Mouse (Mus musculus) T-helper 1 cell (primary cell): ENCODE measurements at regions not wholly inside any gene's neighbourhood (a gene's known extent, or its start where the extent isn't known, plus 50 kb on each side); places are given as distances from the start of the nearest gene placed in this dataset.

Experiments
- in situ Hi-C: fragments of 300-600 bp; cut with MboI, MseI; formaldehyde crosslinking; loops from one replicate; pipeline ENCODE4 v1.15.1; 2025; ENCODE audit warnings: high pct_unique_total_duplicates

DNA sequence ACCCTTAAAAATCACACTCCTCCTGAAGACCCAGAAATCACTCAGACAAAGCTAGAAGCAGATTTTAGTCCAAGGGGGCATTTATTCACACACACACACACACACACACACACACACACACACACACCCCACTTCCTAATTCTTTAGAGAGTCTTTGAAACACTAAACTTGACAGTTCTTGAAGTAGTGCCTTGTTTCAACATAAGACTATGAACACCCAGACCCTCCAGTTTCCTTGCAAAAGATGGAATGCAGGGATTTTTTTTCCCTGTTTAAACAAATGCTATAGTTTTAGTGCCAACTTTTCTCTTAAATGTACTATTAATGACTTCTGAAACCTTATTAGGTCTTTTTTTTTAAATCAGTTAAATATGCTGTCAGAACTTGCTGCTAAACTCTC, 279.2 kb upstream of the Fat1 start:
- in situ Hi-C loops = no loop called here

DNA sequence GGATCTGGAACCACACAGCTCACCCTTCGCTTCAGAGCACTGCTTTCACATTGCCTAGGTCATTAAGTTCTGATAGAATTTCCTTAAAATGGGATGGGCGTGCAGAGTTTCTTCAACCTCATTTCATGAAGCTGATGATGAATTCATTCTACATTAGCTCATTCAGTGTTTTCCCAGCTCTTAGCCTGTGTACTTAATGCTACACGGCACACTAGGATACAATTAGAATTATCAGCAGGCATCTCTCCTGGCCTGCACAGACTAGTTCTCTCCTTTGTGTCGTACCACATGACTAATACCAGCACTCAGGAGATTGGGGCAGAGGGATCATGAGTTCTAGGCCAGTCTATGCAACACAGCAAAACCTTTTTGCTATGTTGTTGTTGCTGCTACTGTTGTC, 278.8 kb upstream of the Fat1 start:
- in situ Hi-C loops = no loop called here

DNA sequence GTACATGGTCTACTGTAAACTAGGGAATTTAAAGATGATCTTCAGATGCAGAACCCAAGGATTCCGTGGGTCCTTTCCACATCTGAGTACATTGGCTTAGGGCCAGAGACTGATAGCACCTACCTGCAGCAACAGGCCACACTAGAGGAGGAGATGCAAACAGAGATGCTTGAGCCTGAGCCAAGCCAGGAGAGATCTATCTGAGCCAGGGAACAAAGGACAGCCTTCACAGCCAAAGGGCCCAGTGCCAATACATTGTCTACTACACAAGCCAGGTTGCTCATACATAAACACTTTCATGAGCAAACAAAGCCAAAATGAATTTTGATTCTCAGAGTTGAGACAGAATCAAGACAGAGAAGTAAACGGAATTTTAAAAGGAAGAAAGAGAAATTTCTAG, 273.6 kb upstream of the Fat1 start:
- in situ Hi-C loops = no loop called here

DNA sequence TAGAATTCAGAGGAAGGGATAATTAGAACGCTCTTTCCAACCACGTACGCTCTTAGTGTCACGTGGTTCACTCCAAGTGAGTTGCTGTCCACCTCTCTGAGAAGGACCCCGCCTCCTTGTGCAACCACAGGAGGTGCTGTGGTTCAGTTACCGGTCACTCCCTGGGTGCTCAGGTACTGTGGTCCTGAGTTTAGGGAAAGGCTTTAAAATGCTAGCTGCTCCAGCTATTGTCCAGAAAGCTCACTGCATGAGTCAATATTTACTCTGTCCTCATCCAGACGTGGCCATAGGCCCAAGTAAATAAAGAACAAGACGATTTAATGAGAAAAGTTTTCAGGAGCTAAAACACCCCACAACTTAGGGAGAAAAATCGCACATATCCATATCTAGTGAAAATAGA, 248.1 kb upstream of the Fat1 start:
- in situ Hi-C loops = no loop called here

GRCm38 (mm10) chr8:44689837-44690592, 245.2 kb upstream of the Fat1 start:
- in situ Hi-C loops = no loop called here

DNA sequence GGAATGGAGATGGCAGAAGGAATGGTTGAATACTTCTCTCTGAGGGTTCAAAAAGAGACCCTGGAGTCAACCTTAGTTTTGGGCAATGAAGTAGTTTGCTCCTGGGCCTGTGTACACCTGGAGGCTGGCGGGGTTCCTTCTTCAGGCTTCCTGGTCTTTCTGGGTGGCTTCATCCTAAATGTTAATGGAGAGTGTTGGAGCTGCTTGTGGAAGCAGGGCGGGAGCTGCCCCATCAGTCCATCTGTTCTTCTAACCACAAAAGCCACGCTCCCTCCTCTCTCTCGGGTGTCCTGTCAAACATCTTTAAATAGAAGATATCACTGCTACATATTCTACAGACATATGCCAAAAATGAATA, 244.7 kb upstream of the Fat1 start:
- in situ Hi-C loops = no loop called here

DNA sequence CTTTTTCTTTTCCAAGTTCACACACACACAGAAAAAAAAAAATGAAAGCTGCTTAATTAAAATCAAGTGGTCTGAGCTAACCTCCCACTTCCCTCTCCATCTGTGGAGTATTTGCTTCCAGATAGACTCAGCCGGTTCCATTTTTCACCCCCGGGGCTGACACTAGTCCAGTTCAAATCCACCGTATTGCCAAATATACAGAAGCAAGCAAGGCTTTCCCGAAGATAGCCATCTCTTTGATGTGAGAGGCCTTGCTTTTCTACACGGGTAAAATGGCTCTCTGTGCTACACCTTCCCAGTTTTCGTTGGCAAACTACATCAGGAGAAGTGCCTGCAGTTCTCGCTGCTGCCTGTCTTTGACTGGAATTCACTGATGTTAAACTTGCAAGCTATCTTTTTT, 244.1 kb upstream of the Fat1 start:
- in situ Hi-C loops = no loop called here

DNA sequence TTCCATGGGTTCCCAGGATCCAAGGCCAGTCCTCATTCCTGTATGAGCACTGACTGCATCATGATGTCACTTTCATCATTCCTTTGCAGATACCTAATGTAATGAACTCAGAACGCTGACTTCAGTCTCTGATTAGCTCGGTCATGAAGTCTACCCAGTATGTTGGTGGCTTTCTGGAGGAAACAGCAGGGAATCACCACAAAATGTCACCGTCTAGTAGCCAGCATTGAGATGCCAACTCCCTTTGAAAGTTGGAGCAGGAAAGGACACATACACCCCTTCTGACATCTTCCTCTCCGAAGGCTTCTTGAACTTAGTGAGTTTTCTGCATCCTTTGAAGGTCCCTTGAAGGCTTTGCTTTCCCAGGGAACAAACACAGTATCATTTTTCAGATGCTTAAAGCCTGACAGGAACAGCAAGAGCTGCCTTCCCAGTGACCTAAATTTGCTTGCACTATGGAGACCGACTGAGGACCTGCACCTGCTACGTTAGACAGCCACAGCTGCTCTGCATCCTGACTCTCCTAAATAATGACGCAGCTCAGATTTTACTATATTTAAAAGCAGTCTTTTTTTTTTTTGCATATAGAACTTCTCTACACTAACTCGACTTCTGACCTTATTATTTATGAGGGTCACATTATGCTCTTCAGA, 243.1 kb upstream of the Fat1 start:
- in situ Hi-C loops = no loop called here

DNA sequence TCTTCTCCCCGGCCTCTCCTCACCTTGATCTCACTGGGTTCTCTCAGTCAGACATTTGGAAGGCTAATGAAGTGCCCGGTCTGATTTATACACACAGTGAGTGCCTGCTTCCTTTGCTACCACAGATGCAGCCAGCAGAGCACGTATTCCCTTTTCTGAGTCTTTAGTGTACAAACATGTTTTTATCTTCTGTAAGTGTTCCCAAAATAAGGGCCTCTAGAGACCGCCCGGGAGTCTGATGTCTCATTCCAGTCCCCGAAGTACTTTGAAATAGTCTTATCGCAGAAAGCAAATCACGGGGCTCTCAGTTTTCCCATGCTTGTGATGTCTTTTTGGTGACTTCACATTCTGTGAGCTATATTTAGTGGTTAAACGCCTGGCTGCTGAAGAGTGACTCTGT, 240.4 kb upstream of the Fat1 start:
- in situ Hi-C loops = no loop called here

DNA sequence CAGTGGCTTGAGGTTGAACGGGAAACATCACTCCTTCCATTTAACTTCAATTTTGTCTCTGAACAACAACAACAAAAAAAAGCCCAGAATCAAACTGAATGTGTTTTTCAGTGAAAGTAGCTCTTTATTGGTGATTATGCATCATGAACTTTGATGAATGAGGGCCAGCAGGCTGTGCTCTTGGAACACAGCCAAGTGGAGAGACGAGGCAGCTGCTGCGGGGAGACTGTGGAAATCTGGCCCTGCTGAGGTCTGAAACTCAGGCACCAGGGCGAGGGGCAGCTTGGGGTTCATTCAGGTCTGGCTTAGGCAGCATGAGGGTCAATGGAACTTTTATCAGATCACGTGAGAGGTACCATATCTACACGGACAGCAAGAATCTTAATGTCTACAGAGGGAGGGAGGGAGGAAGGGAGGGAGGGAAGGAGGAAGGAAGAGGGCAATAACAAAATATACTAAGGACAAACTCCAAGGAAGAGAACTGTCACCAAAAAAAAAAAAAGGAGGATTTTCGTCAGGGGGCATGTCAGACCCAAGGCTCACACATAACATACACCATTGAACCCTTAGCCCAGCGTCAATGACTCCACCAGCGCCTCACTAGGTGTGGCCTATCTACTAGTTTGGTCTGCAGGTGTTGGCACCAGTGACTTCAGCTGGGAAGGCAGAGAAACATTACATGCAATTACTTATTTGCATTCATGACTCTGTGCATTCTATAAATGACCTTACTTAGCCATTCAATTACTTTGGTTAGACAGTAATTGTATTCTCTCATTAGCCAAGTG, 239.0 kb upstream of the Fat1 start:
- in situ Hi-C loops = no loop called here

- in situ Hi-C loops = no loop called here
Measured at GRCm38 (mm10) chr8:44699384-44700105, 235.7 kb upstream of the Fat1 start.

DNA sequence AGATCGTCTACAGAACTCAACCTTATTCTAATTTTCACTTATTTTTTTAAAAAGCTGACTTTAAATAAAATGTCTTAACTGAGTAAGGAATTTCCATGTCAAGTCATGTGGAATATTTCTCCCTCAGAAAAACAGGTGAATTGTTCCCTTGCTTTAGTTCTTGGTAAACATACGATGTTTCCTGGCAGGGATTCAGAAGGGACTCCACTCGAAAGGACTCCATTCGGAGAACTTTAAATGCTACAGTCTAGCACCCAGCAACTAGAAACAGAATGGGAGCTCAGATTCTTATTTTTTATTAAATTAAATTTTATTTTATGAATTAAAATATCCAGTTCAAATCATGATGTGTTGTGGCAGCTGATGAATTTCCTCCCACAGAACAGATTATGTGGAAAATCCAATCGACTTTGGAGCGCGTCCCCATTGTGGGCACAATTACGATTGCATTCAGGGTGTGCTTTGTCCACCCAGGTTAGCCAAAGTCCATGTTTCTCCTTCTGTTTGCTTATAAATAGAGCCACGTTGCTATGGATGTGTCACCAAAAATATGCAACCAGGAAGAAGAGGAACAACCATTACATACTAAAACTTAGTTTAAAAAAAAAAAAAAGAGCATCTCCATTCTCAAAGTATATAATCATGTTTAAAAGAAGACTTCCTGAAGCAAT, 230.5 kb upstream of the Fat1 start:
- in situ Hi-C loops = no loop called here

DNA sequence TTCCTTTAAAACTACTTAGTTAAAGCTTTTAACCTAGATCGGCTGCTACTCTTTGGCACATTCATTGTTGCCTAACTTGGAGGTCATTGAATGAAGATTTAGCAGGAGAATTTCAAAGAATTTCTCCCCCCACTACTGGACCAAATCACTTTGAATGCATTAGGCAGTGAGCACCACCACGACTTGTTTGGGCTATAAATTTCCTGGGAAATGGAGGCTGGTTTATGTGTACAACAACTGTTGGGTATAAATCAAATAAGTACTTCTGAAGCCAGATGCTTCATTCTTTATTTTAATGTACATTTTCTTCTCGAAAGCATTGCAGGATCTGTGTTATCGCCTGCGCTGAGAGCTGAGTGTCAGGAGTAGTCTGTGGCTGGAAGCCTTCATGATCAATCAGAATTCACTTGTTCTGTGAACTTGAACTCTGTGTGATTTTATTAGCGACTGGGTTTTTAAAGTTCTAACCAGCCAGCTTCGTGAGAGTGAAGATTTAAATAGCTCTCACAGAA, 226.5 kb upstream of the Fat1 start:
- in situ Hi-C loops = no loop called here

GRCm38 (mm10) chr8:44709171-44709940, 225.9 kb upstream of the Fat1 start:
- in situ Hi-C loops = no loop called here

DNA sequence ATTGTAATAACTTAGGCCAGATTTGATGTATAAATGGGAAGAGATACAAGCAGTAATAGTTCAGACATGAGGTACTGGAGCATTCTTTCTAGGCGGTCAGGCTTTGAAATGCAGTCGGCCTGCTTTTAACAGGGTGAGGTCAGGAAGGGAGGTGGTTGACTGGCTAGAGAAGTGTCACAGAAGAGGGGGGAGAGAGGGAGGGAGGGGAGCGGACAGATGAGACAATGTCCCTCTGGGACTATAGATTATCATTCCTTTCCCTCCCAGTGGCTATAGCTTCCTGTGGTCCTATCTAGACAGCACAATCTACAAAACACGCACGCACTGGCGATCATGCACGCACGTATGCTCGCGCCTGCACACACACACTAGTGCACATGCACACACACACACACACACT, 200.7 kb upstream of the Fat1 start:
- in situ Hi-C loops = loop anchor here (10.0 kb wide), 1 partner anchor 950 kb away; no protein-coding TSS in a partner anchor

- in situ Hi-C loops = loop anchor here (10.0 kb wide), 1 partner anchor 949 kb away; no protein-coding TSS in a partner anchor
Measured at GRCm38 (mm10) chr8:44735801-44736200, 199.4 kb upstream of the Fat1 start.

GRCm38 (mm10) chr8:44743353-44743752, 191.9 kb upstream of the Fat1 start:
- in situ Hi-C loops = no loop called here

- in situ Hi-C loops = no loop called here
Measured at GRCm38 (mm10) chr8:44744991-44745658, 190.1 kb upstream of the Fat1 start.

GRCm38 (mm10) chr8:44758727-44759126, 176.5 kb upstream of the Fat1 start:
- in situ Hi-C loops = no loop called here

GRCm38 (mm10) chr8:44762731-44763130, 172.5 kb upstream of the Fat1 start:
- in situ Hi-C loops = no loop called here
